Mouse (Mus musculus): ENCODE data around the gene Por. TPM values are rescaled to one million over a fixed set of nuclear protein-coding genes. Genes with fewer than 3 reads are reported as not detected.
A peak's percentile ranks its signal among the peaks of the same experiment; 100 is the strongest.

Gene Por
- total and polyA plus RNA-seq, 2 experiments from 2014 or later = 89.5 to 96.1 TPM

- Histone ChIP-seq H3K9ac (no peak overlapping the region), H3K27ac (ENCODE audit: low read depth, low read length) (no peak overlapping the region), H3K27me3 (ENCODE audit: insufficient read depth, low read length) (no peaks in the 10 kb centered on the region), H3K9me3 (ENCODE audit: low read length) (no peaks in the 10 kb centered on the region), H3K4me1 (ENCODE audit: insufficient read depth) (peaks cover 8% of the 10 kb centered on the region; the same call in 1 of the 2 replicates), H3K4me2 (ENCODE audit: low read depth) (no peak overlapping the region), H3K36me3 (ENCODE audit: insufficient read depth) (no peaks in the 10 kb centered on the region), H3K4me3 (ENCODE audit: low read depth, low read length) (no peak overlapping the region)
- no peak for TF ChIP-seq CTCF (IDR thresholded peaks at IDR 0.05; ENCODE audit: low read depth)
- DNase-seq = no peak
- no peak for ATAC-seq
- WGBS = 95% methylated on average over 6 of the region's 6 CpGs
Observed at GRCm38 (mm10) chr5:135678481-135678880, 8.6 kb downstream of the Por start.

DNA sequence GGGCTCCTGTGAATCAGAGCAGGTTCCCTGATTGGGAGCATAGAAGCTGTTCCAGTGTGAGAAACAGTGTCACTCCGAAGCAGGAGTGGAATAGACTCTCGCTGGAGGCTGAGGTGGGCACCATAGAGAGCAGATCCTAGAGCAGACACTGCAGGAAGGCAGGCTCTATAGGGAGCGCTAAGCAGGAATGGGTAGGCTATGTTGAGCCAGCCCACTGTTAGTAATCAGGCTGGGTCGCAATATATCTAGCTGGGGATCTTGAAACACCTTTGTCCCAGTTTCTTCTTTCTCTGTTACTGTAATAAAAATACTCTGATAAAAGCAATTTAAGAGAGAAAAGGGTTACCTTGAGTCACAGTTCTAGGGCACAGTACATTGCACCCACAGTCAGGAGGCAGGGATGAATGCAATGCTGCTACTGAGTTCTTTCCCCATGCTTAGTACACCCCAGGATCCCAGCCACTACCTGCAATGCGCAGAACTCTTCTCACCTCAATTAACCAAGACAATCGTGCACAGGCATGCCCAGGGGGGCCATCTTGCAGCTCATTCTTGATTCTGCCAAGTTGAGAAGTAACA lies 11.2 kb downstream of the Por start:
- Histone ChIP-seq H3K9me3 (ENCODE audit: low read length) (no peaks in the 10 kb centered on the region), H3K36me3 (ENCODE audit: insufficient read depth) (no peaks in the 10 kb centered on the region), H3K27me3 (ENCODE audit: insufficient read depth, low read length) (no peaks in the 10 kb centered on the region), H3K9ac (no peak overlapping the region), H3K27ac (ENCODE audit: low read depth, low read length) (no peak overlapping the region), H3K4me3 (ENCODE audit: low read depth, low read length) (no peak overlapping the region), H3K4me1 (ENCODE audit: insufficient read depth) (no peaks in the 10 kb centered on the region), H3K4me2 (ENCODE audit: low read depth) (no peak overlapping the region)
- 74% methylated on average over 6 of the region's 6 CpGs for WGBS
- no peak for TF ChIP-seq CTCF (IDR thresholded peaks at IDR 0.05; ENCODE audit: low read depth)
- no peak for ATAC-seq
- DNase-seq = no peak

DNA sequence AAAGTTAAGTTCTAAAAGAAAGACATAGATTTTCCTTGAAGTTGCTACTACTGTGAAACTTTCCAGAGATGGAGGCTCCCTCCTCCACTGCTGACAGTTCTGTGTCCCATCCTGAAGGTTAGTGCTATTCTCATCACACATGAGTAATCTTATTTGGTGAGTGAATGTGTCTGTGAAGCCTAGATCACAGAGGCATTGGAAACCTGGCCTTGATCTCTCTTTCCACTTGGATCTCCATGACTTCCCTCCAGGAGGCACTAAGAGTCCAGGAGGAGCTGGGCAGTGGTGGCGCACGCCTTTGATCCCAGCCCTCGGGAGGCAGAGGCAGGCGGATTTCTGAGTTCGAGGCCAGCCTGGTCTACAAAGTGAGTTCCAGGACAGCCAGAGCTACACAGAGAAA lies 12.2 kb downstream of the Por start:
- 99% methylated on average over 5 of the region's 5 CpGs for WGBS
- no peak overlapping the region for H3K4me2 ChIP-seq (ENCODE audit: low read depth)
- no peak overlapping the region for H3K4me3 ChIP-seq (ENCODE audit: low read depth, low read length)
- H3K9ac ChIP-seq = no peak overlapping the region
- no peaks in the 10 kb centered on the region for H3K9me3 ChIP-seq (ENCODE audit: low read length)
- H3K27me3 ChIP-seq (ENCODE audit: insufficient read depth, low read length) = no peaks in the 10 kb centered on the region
- H3K4me1 ChIP-seq (ENCODE audit: insufficient read depth) = no peaks in the 10 kb centered on the region
- TF ChIP-seq CTCF (IDR thresholded peaks at IDR 0.05; ENCODE audit: low read depth) = no peak
- no peak for DNase-seq
- H3K36me3 ChIP-seq (ENCODE audit: insufficient read depth) = no peaks in the 10 kb centered on the region
- no peak for ATAC-seq
- H3K27ac ChIP-seq (ENCODE audit: low read depth, low read length) = no peak overlapping the region

GRCm38 (mm10) chr5:135682942-135683570 lies 13.2 kb downstream of the Por start:
- Histone ChIP-seq H3K4me1 (ENCODE audit: insufficient read depth) (no peaks in the 10 kb centered on the region), H3K27me3 (ENCODE audit: insufficient read depth, low read length) (no peaks in the 10 kb centered on the region), H3K36me3 (ENCODE audit: insufficient read depth) (no peaks in the 10 kb centered on the region), H3K9ac (no peak overlapping the region), H3K9me3 (ENCODE audit: low read length) (no peaks in the 10 kb centered on the region), H3K27ac (ENCODE audit: low read depth, low read length) (no peak overlapping the region), H3K4me3 (ENCODE audit: low read depth, low read length) (no peak overlapping the region), H3K4me2 (ENCODE audit: low read depth) (no peak overlapping the region)
- DNase-seq (no peak), ATAC-seq (no peak)
- WGBS = 90% methylated on average over 12 of the region's 12 CpGs
- no peak for TF ChIP-seq CTCF (IDR thresholded peaks at IDR 0.05; ENCODE audit: low read depth)

GRCm38 (mm10) chr5:135690401-135690800 lies 20.6 kb downstream of the Por start:
- DNase-seq (no peak), ATAC-seq (no peak)
- WGBS = 82% methylated on average over 5 of the region's 5 CpGs
- Histone ChIP-seq H3K27me3 (ENCODE audit: insufficient read depth, low read length) (no peaks in the 10 kb centered on the region), H3K36me3 (ENCODE audit: insufficient read depth) (0 out of 2 replicates have a peak, but pooled peaks cover 3% of the 10 kb centered on the region), H3K9me3 (ENCODE audit: low read length) (no peaks in the 10 kb centered on the region), H3K4me1 (ENCODE audit: insufficient read depth) (peaks cover 16% of the 10 kb centered on the region; the same call in 1 of the 2 replicates), H3K9ac (no peak overlapping the region), H3K4me2 (ENCODE audit: low read depth) (peak overlapping the region; percentile 95), H3K4me3 (ENCODE audit: low read depth, low read length) (peak overlapping the region; percentile 81; the same call in 1 of the 2 replicates), H3K27ac (ENCODE audit: low read depth, low read length) (no peak overlapping the region)
- TF ChIP-seq CTCF (IDR thresholded peaks at IDR 0.05; ENCODE audit: low read depth) = no peak

DNA sequence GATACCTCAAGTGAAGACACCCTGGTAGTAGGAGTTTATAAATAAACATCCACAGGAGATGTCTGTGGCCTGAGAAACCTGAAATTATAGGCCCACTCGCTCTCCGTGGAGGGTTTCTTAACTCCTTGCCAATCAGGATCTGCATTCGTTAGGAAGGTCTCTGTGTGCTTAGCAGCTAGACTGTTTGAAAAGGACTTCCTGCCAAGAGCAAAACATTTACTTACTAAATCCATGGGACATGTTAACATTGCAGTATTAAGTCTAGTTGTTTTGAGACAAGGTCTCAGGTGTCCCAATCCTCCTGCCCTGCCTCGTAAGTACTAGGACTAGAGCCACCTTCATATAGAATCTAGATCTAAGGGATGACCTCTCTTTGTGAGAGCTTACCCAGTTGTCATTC lies 21.4 kb downstream of the Por start:
- 62% methylated on average over 4 of the region's 4 CpGs for WGBS
- H3K4me3 ChIP-seq (ENCODE audit: low read depth, low read length) = no peak overlapping the region
- no peak overlapping the region for H3K9ac ChIP-seq
- DNase-seq = no peak
- no peak for ATAC-seq
- no peak overlapping the region for H3K27ac ChIP-seq (ENCODE audit: low read depth, low read length)
- H3K4me1 ChIP-seq (ENCODE audit: insufficient read depth) = peaks cover 16% of the 10 kb centered on the region; the same call in 1 of the 2 replicates
- no peaks in the 10 kb centered on the region for H3K27me3 ChIP-seq (ENCODE audit: insufficient read depth, low read length)
- H3K4me2 ChIP-seq (ENCODE audit: low read depth) = no peak overlapping the region
- no peak for TF ChIP-seq CTCF (IDR thresholded peaks at IDR 0.05; ENCODE audit: low read depth)
- H3K9me3 ChIP-seq (ENCODE audit: low read length) = no peaks in the 10 kb centered on the region
- 0 out of 2 replicates have a peak, but pooled peaks cover 4% of the 10 kb centered on the region for H3K36me3 ChIP-seq (ENCODE audit: insufficient read depth)

DNA sequence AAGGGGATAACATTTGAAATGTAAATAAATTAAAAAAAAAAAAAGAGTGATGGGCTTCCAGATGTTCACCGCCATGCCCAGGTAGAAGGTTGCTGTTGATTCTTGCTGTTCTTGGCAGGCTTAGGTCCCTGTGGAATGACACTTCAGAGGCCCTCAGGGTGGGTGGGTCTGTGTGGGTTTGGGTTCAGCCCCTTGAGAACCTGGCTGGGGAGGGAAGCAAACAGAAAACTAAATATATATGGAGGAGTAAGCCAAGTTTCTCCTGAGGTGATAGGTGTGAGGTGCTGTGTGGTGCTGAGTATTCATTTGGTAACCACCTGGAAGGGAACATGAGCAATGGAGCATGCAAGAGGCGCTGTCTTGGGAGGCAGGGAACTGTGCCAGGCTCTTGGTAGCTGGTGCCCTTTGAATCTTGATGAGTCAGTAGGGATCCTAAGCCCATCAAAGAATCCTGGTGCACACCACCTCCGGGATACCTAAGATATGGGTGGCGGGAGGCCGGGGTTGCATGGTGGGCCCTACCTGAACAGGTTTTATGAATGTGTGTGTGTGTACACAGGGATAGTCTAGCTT lies 23.5 kb downstream of the Por start:
- TF ChIP-seq CTCF (IDR thresholded peaks at IDR 0.05; ENCODE audit: low read depth) = no peak
- no peak overlapping the region for H3K4me2 ChIP-seq (ENCODE audit: low read depth)
- H3K27ac ChIP-seq (ENCODE audit: low read depth, low read length) = no peak overlapping the region
- H3K4me3 ChIP-seq (ENCODE audit: low read depth, low read length) = no peak overlapping the region
- H3K9me3 ChIP-seq (ENCODE audit: low read length) = no peaks in the 10 kb centered on the region
- ATAC-seq (no peak), DNase-seq (no peak)
- no peak overlapping the region for H3K9ac ChIP-seq
- 94% methylated on average over 5 of the region's 5 CpGs for WGBS
- 0 out of 2 replicates have a peak, but pooled peaks cover 4% of the 10 kb centered on the region for H3K36me3 ChIP-seq (ENCODE audit: insufficient read depth)
- peaks cover 16% of the 10 kb centered on the region; the same call in 1 of the 2 replicates for H3K4me1 ChIP-seq (ENCODE audit: insufficient read depth)
- no peaks in the 10 kb centered on the region for H3K27me3 ChIP-seq (ENCODE audit: insufficient read depth, low read length)

Data from forebrain, postnatal 0 days (tissue).